In the genomic region with DNA sequence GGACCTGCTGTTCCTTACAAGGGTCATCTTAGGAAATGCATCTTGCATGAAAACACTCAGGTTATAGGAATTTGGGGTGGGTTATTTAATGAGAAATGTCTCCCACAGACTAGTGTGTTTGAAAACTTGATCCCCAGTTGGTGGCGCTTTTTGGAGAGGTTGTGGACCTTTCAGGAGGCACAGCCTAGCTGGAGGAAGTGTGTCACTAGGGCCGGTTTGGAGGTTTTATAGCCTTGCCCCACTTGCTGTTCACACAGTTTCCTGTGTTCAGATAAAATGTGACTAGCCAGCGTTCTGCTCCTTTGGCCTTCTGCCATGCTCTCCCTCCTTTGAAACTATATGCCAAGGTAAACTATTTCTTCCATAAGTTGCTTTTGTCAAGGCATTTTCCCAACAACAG, we compare ENCODE assay signal across 15 mouse cellular contexts.
"Had no signal": no experiment of that assay in that cellular context is flagged by ENCODE, and none has a peak within 500 bp of the region (broad histone marks: within the 10 kb centered on the region; RNA-seq: fewer than 3 reads in every experiment).

No protein-coding gene starts in this region.

- H3K9ac ChIP-seq: limb, embryonic 15.5 days; liver, embryonic 12.5 days; lung, embryonic 14.5 days; neural tube, embryonic 15.5 days had no signal

- H3K9me3 ChIP-seq: limb, embryonic 15.5 days; liver, embryonic 12.5 days; midbrain, embryonic 10.5 days; neural tube, embryonic 15.5 days had no signal

- H3K36me3 ChIP-seq: midbrain, embryonic 10.5 days; neural tube, embryonic 15.5 days had no signal

- H3K27me3 ChIP-seq: limb, embryonic 15.5 days; liver, embryonic 12.5 days; neural tube, embryonic 15.5 days had no signal

- H3K4me1 ChIP-seq: limb, embryonic 15.5 days; midbrain, embryonic 10.5 days; neural tube, embryonic 15.5 days had no signal

- DNase-seq: kidney, postnatal 25 days; layer of hippocampus, adult 9-11 months; layer of hippocampus, postnatal 36 days; lung, embryonic 14.5 days; lung, postnatal 10 days; lung, postnatal 4 days; midbrain, embryonic 14.5 days; thymus, adult 18-20 months; thymus, postnatal 25 days had no signal

- H3K4me3 ChIP-seq: limb, embryonic 15.5 days; liver, embryonic 12.5 days; midbrain, embryonic 10.5 days; myocyte; neural tube, embryonic 15.5 days had no signal

- H3K27ac ChIP-seq: liver, embryonic 12.5 days; midbrain, embryonic 10.5 days; neural tube, embryonic 15.5 days; stomach, postnatal 0 days had no signal
